Mouse (Mus musculus): ENCODE measurements around the gene Wdr93. TPM values are rescaled to one million over a fixed set of nuclear protein-coding genes. Genes with fewer than 3 reads are reported as not detected.

Wdr93 gene
- polyA plus RNA-seq, 1 experiment, result not detected

- H3K4me3 ChIP-seq (replicated peaks; ENCODE audit: control insufficient read depth, low read depth, low read length), result peak overlapping the region; percentile 1
- 1% methylated on average over 48 of the region's 48 CpGs for WGBS
- no peak for TF ChIP-seq POLR2A (IDR thresholded peaks at IDR 0.05; ENCODE audit: borderline replicate concordance, control insufficient read depth, low read depth, low read length)
- TF ChIP-seq CTCF (IDR thresholded peaks at IDR 0.05; ENCODE audit: control insufficient read depth, insufficient read depth, low read length), result no peak
- no peak overlapping the region for H3K27ac ChIP-seq (ENCODE audit: control insufficient read depth, insufficient read depth, low read depth, low read length, poor library complexity)
- no peaks in the 10 kb centered on the region for H3K4me1 ChIP-seq (ENCODE audit: control insufficient read depth, insufficient read depth, low read length)
Observed at GRCm38 (mm10) chr7:79721386-79721977, 21.5 kb upstream of the Wdr93 start.

- H3K4me3 ChIP-seq (replicated peaks; ENCODE audit: control insufficient read depth, low read depth, low read length), result no peak overlapping the region
- H3K4me1 ChIP-seq (ENCODE audit: control insufficient read depth, insufficient read depth, low read length), result no peaks in the 10 kb centered on the region
- WGBS, result 16% methylated on average over 2 of the region's 2 CpGs
- TF ChIP-seq POLR2A (IDR thresholded peaks at IDR 0.05; ENCODE audit: borderline replicate concordance, control insufficient read depth, low read depth, low read length) (no peak), CTCF (IDR thresholded peaks at IDR 0.05; ENCODE audit: control insufficient read depth, insufficient read depth, low read length) (peak; percentile 77)
- H3K27ac ChIP-seq (ENCODE audit: control insufficient read depth, insufficient read depth, low read depth, low read length, poor library complexity), result no peak overlapping the region
Observed at GRCm38 (mm10) chr7:79727091-79727490, 15.9 kb upstream of the Wdr93 start.

GRCm38 (mm10) chr7:79728219-79728618 is 14.7 kb upstream of the Wdr93 start:
- no peak overlapping the region for H3K27ac ChIP-seq (ENCODE audit: control insufficient read depth, insufficient read depth, low read depth, low read length, poor library complexity)
- no peak overlapping the region for H3K4me3 ChIP-seq (replicated peaks; ENCODE audit: control insufficient read depth, low read depth, low read length)
- TF ChIP-seq CTCF (IDR thresholded peaks at IDR 0.05; ENCODE audit: control insufficient read depth, insufficient read depth, low read length) (peak; percentile 75), POLR2A (IDR thresholded peaks at IDR 0.05; ENCODE audit: borderline replicate concordance, control insufficient read depth, low read depth, low read length) (no peak)
- no peaks in the 10 kb centered on the region for H3K4me1 ChIP-seq (ENCODE audit: control insufficient read depth, insufficient read depth, low read length)
- WGBS, result 26% methylated on average over 6 of the region's 6 CpGs

DNA sequence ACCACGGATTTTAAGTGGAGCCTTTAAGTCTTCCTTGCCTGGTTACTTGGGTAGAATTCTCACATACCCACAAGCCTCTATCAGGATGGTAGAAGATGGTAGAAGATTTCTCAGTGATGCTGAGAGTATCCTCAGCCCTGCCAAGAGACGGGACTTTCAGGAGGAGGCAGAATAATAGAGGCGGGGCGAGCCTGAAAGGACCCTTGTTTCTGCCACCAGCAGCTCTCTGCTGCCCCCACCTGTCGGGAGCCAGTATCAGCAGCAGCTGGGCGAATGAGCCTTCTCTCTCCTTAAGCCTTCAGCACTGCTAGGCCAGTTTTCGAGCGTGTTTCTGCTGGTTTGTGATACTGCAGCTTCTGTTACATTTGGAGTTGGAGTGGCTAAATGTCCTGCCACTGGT is 13.8 kb upstream of the Wdr93 start:
- H3K4me3 ChIP-seq (replicated peaks; ENCODE audit: control insufficient read depth, low read depth, low read length), result no peak overlapping the region
- TF ChIP-seq POLR2A (IDR thresholded peaks at IDR 0.05; ENCODE audit: borderline replicate concordance, control insufficient read depth, low read depth, low read length) (no peak), CTCF (IDR thresholded peaks at IDR 0.05; ENCODE audit: control insufficient read depth, insufficient read depth, low read length) (peak; percentile 81)
- no peak overlapping the region for H3K27ac ChIP-seq (ENCODE audit: control insufficient read depth, insufficient read depth, low read depth, low read length, poor library complexity)
- H3K4me1 ChIP-seq (ENCODE audit: control insufficient read depth, insufficient read depth, low read length), result no peaks in the 10 kb centered on the region
- 5% methylated on average over 8 of the region's 8 CpGs for WGBS

DNA sequence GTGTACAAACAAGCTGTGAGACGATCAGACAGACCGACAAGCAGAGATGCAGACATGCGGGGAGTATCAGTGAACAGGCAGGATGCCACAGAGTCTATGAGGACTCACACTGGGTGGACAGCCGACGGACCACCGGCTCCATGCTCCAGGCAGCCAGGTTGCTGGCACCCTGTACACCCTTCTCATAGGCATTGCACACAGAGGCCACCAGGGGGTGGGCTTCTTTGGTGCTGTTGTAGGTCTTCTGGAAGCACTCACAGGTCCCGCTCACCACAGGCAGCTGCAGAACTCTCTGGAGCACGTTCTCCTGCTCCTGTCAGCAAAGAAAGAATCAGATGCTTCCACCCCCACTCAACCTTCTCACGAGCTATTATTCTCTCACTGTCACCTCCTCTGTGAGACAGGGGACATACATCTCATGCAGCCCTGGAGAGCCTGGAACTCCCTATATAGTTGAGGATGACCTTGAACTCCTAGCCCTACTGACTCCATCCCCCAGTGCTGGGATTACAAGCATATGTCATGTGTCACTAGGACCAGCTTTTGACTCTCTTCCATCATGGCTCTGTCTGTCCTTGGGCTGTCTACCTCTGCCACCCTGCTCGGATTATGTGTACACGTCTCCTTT is 13.1 kb upstream of the Wdr93 start:
- 60% methylated on average over 11 of the region's 11 CpGs for WGBS
- TF ChIP-seq CTCF (IDR thresholded peaks at IDR 0.05; ENCODE audit: control insufficient read depth, insufficient read depth, low read length) (no peak), POLR2A (IDR thresholded peaks at IDR 0.05; ENCODE audit: borderline replicate concordance, control insufficient read depth, low read depth, low read length) (no peak)
- H3K4me1 ChIP-seq (ENCODE audit: control insufficient read depth, insufficient read depth, low read length), result no peaks in the 10 kb centered on the region
- H3K27ac ChIP-seq (ENCODE audit: control insufficient read depth, insufficient read depth, low read depth, low read length, poor library complexity), result no peak overlapping the region
- H3K4me3 ChIP-seq (replicated peaks; ENCODE audit: control insufficient read depth, low read depth, low read length), result no peak overlapping the region

DNA sequence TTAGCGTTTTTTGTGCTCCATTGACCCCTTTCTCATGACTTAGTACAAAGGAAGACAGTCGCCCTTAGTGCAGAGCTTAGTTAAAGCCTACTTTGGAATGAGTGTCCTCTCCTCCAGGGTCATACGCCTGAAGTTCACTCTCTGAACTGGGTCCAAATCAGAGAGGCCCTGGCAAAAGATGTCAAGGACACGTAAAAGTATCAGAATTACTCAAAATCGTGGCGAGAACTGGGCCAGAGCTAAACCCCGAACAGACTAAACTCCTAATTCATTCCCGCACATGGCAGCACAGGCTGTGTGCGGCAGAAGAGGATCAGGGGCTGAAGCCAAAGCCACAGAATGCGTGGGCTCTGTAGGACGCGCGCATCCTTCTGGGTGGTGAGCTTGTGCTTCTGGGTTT is 11.5 kb upstream of the Wdr93 start:
- no peak overlapping the region for H3K4me3 ChIP-seq (replicated peaks; ENCODE audit: control insufficient read depth, low read depth, low read length)
- WGBS, result 83% methylated on average over 13 of the region's 13 CpGs
- TF ChIP-seq POLR2A (IDR thresholded peaks at IDR 0.05; ENCODE audit: borderline replicate concordance, control insufficient read depth, low read depth, low read length) (no peak), CTCF (IDR thresholded peaks at IDR 0.05; ENCODE audit: control insufficient read depth, insufficient read depth, low read length) (no peak)
- no peaks in the 10 kb centered on the region for H3K4me1 ChIP-seq (ENCODE audit: control insufficient read depth, insufficient read depth, low read length)
- no peak overlapping the region for H3K27ac ChIP-seq (ENCODE audit: control insufficient read depth, insufficient read depth, low read depth, low read length, poor library complexity)

- TF ChIP-seq CTCF (IDR thresholded peaks at IDR 0.05; ENCODE audit: control insufficient read depth, insufficient read depth, low read length), result no peak
- TF ChIP-seq POLR2A (IDR thresholded peaks at IDR 0.05; ENCODE audit: borderline replicate concordance, control insufficient read depth, low read depth, low read length), result no peak
- 37% methylated on average over 4 of the region's 4 CpGs for WGBS
- no peak within 1 kb of the TSS for H3K27ac ChIP-seq (ENCODE audit: control insufficient read depth, insufficient read depth, low read depth, low read length, poor library complexity)
- H3K4me3 ChIP-seq (replicated peaks; ENCODE audit: control insufficient read depth, low read depth, low read length), result no peak within 1 kb of the TSS
- no peaks in the 10 kb centered on the region for H3K4me1 ChIP-seq (ENCODE audit: control insufficient read depth, insufficient read depth, low read length)
Observed at GRCm38 (mm10) chr7:79732622-79733021, 10.3 kb upstream of the Wdr93 start, which contains the start of gene Plin1. Plin1 (minus strand) TSS chr7:79732903.

GRCm38 (mm10) chr7:79734563-79734962 is 8.4 kb upstream of the Wdr93 start:
- Histone ChIP-seq H3K4me3 (replicated peaks; ENCODE audit: control insufficient read depth, low read depth, low read length) (no peak overlapping the region), H3K4me1 (ENCODE audit: control insufficient read depth, insufficient read depth, low read length) (no peaks in the 10 kb centered on the region), H3K27ac (ENCODE audit: control insufficient read depth, insufficient read depth, low read depth, low read length, poor library complexity) (no peak overlapping the region; the same call in 1 of the 2 replicates)
- WGBS, result 86% methylated on average over 8 of the region's 8 CpGs
- TF ChIP-seq CTCF (IDR thresholded peaks at IDR 0.05; ENCODE audit: control insufficient read depth, insufficient read depth, low read length) (no peak), POLR2A (IDR thresholded peaks at IDR 0.05; ENCODE audit: borderline replicate concordance, control insufficient read depth, low read depth, low read length) (no peak)

All from bone marrow, adult 2 months (tissue).